In genomic region chr19:60959706-60960230, GRCm38 (mm10) we compare ENCODE assay signal across 17 mouse cellular contexts.
DNase-seq lines count a peak whose midpoint lies in the region; ATAC-seq lines count a peak whose summit lies in the region.
"Had no signal": no experiment of that assay in that cellular context is flagged by ENCODE, and none has a peak within 500 bp of the region (broad histone marks: within the 10 kb centered on the region; RNA-seq: fewer than 3 reads in every experiment).

No protein-coding gene starts in this region.

- H3K4me2 ChIP-seq in lung, embryonic 16.5 days (ENCODE audit: low read depth, low read length): no peak overlapping the region
- H3K4me2 ChIP-seq: embryonic facial prominence, embryonic 12.5 days; midbrain, embryonic 12.5 days had no signal

- intact Hi-C loops in heart, postnatal 36 days (cut with DNase I): loop anchor here (10.0 kb wide), 1 partner anchor 95 kb away; no protein-coding TSS in a partner anchor
- intact Hi-C loops in heart, postnatal 25 days (cut with DNase I): no loop called here
- intact Hi-C loops in left cerebral cortex, postnatal 10 days (cut with DNase I): no loop called here

- H3K27me3 ChIP-seq in lung, embryonic 16.5 days (ENCODE audit: control insufficient read depth, insufficient read depth, low read depth, low read length): no peaks in the 10 kb centered on the region
- H3K27me3 ChIP-seq: embryonic facial prominence, embryonic 12.5 days; midbrain, embryonic 12.5 days had no signal

- WGBS in lung, embryonic 16.5 days: 55% methylated on average over 1 of the region's 1 CpGs

- H3K4me1 ChIP-seq in lung, embryonic 16.5 days (replicated peaks; ENCODE audit: control insufficient read depth, insufficient read depth, low read length): peaks cover 4% of the 10 kb centered on the region
- H3K4me1 ChIP-seq: embryonic facial prominence, embryonic 12.5 days; midbrain, embryonic 12.5 days had no signal

- peak; percentile 54 for DNase-seq in heart, adult 8-10 months (ENCODE audit: low spot score)
- no peak for DNase-seq in heart, postnatal 36 days
- peak; percentile 56 to 72 for DNase-seq in heart, adult 9 months (ENCODE audit: low spot score in 2 of 2)
- DNase-seq in heart, postnatal 25 days (ENCODE audit: low spot score): peak; percentile 16
- no peak for DNase-seq in Muller cell, postnatal 12 days (ENCODE audit: inconsistent ontology term)
- no peak for DNase-seq in embryo, embryonic 11 days
- no peak for DNase-seq in left cerebral cortex, postnatal 10 days (ENCODE audit: extremely low spot score in 1 of 2, low spot score in 2 of 2)
- DNase-seq: adrenal gland, adult 8-10 months; cerebellum, adult 11-12 months; forebrain, postnatal 0 days; gastrocnemius, postnatal 36 days; thymus, adult 18-20 months had no signal

- H3K9ac ChIP-seq in lung, embryonic 16.5 days (ENCODE audit: low read length): no peak overlapping the region
- H3K9ac ChIP-seq: embryonic facial prominence, embryonic 12.5 days; forebrain, postnatal 0 days; midbrain, embryonic 12.5 days had no signal

- peak overlapping the region; percentile 23 for H3K27ac ChIP-seq in lung, embryonic 16.5 days (ENCODE audit: low read length)
- H3K27ac ChIP-seq: embryonic facial prominence, embryonic 12.5 days; layer of hippocampus, adult 2 months; macrophage; midbrain, embryonic 12.5 days had no signal

- H3K9me3 ChIP-seq in lung, embryonic 16.5 days (ENCODE audit: control insufficient read depth, low read length): no peaks in the 10 kb centered on the region
- H3K9me3 ChIP-seq: embryonic facial prominence, embryonic 12.5 days; midbrain, embryonic 12.5 days had no signal

- no peak overlapping the region for H3K4me3 ChIP-seq in lung, embryonic 16.5 days (ENCODE audit: low read length)
- H3K4me3 ChIP-seq: embryonic facial prominence, embryonic 12.5 days; layer of hippocampus, adult 2 months; midbrain, embryonic 12.5 days had no signal

- peak; percentile 83 for ATAC-seq in lung, embryonic 16.5 days (ENCODE audit: low read depth)
- ATAC-seq: forebrain, postnatal 0 days had no signal

- no peaks in the 10 kb centered on the region for H3K36me3 ChIP-seq in lung, embryonic 16.5 days (ENCODE audit: control insufficient read depth, insufficient read depth, low read length)
- H3K36me3 ChIP-seq: embryonic facial prominence, embryonic 12.5 days; midbrain, embryonic 12.5 days had no signal

Comparison
In these comparisons a context has a peak if more than half of its experiments do, and no peak if none do; other contexts are left out.
1. DNase-seq: peak in heart, adult 8-10 months (single experiment), heart, adult 9 months (2 of 2) and heart, postnatal 25 days (single experiment); none in heart, postnatal 36 days (0 of 2), Muller cell, postnatal 12 days (single experiment), embryo, embryonic 11 days (single experiment) and left cerebral cortex, postnatal 10 days (0 of 2).